Mouse (Mus musculus) brain, embryonic 18.5 days (tissue): ENCODE data around the gene Mansc4.

Source experiments
- DNase-seq: peaks from one replicate; pipeline ENCODE4 v3.0.0-alpha.2; 2012; ENCODE audit warnings: low read depth, low spot score

Mansc4 gene

DNA sequence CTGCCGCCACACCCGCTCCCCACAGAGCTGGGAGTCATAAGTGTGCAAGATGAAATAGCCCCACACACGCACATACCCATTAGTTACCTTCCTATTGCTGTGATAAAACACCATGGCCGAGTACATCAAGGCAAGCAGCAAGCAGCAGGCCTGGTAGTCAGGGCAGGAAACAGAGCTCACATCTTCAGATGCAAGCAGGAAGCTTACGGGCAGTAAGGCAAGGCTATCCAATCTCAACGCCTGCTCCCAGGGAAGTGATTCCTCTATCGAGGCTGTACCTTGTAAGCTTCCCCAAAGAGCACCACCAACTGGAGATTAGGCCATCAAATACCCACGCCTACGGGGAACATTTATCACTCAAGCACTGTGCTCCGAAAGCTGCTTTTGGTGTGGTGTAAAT is 6.9 kb downstream of the Mansc4 start:
- DNase-seq, result no peak

DNA sequence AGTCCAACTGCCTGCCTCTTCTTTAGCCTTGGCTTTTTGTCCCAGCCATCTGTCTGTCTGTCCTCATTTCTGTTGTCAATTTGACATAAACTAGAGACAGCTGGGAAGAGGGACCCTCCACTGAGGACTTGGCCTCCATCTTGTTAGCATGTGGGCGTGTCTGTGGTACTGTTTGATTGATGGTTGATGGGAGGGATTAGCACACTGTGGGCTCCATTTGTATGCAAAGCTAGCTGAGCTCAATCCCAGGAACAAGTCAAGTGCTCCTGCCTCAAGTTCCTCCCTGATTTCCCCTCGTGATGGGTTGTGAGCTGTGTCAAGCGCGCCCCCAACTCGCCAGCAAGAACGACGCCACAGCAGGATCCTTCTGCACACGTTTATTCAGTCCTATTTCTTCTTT is 10.0 kb downstream of the Mansc4 start:
- no peak for DNase-seq

DNA sequence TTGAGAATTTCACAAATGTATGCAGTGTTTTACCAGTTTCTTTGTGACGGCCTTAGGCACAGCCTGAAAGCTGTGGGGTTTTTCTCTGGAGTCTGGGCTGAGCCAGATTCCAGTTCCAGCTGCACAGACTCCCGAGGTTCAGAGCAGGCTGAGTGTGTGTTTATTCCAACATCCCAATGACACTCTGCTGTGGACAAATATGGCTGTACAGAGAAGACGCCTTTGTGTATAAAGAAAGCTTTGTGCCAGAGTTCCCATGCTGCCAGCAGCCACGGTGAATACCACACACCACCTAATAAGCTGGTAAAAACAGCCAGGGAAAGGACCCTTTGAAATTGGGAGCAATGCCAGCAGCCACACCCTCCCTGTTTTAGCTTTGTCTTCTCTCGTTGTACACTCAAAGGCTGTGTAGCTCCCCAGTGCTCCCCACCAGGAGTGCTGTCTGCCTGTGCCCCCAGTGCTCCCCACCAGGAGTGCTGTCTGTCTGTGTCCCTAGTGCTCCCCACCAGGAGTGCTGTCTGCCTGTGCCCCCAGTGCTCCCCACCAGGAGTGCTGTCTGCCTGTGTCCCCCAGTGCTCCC is 10.9 kb downstream of the Mansc4 start:
- DNase-seq, result no peak

DNA sequence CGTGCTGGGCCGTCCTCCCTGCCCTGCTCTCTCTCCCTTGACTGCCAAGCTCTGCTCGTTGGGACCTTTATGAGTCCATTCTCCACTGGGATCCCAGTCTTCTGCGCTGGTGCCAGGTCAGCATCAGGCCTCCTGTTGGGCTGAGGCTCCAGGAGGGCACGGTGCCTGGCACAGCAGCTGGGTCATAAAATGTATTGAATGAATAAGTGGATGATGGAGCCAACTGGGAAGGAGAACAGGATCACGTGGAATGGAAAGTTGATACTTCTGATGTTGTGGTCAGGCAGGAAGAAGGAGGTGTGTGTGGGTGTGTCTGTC is 21.9 kb downstream of the Mansc4 start:
- no peak for DNase-seq

DNA sequence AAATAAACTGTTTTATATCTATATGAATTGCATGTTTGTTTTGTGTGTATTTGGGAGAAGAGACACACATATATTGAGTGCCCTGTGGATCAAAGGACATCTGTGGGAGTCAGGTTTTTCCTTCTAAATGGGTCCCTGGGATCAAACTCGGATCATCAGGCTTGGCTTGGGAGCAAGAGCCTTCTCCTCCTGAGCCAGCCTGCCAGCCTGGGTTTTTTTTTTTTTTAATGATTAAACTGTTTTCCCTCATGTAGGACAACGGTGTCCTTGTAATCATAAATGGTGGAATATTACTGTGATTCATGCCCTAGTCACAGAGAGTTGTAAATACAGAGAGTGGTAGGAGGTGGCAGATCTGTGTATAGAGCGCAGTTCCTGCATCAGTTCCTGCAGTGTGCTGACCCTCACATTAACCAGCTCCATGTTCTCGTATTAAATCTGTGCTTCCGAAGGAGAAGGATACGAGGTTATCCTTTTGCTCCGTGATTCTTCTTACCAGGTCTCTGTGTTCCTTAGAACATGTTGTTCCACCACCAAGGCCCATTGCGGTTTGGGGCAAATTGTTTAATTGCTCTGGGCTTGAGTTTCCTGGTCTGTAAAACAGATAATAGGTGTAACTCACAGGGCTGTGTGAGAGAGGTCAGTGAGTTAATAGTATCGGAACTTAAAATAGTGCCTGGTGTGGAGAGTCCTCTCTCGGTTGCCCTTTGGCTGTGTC is 22.4 kb downstream of the Mansc4 start:
- DNase-seq, result no peak

GRCm38 (mm10) chr6:147062694-147063093 is 24.1 kb downstream of the Mansc4 start:
- no peak for DNase-seq

- no peak for DNase-seq
Measured at GRCm38 (mm10) chr6:147062034-147062433, 24.8 kb downstream of the Mansc4 start.

GRCm38 (mm10) chr6:147061630-147062029 is 25.2 kb downstream of the Mansc4 start:
- no peak for DNase-seq

GRCm38 (mm10) chr6:147059326-147059725 is 27.5 kb downstream of the Mansc4 start:
- no peak for DNase-seq

DNA sequence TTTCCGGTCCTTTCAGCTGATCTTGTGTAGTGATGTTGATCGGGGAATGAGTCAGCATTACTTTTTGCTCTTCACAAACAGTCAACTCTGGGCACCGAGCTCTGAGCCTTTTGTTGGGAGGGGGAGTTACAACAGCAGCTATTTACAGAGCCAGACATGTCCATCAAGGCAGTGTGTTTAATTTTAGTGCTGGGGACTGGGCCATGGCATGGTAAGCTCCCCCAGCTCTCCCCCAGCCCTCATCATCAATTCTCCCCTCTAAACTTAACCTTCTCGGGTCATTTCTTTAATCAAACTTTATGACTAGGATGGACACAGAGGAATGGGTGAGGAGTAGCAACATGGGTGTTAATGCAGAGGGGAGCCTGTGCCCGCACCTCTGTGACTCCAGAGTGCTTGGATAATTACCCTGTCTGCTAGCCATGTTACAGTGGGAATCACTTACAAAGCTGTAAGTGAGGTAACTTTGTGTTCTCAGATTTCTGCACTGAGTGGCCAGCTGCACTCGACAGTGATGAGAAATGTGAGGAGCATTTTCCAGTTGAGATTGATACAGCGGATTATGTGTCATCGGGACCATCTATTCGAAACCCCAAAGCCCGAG is 31.4 kb downstream of the Mansc4 start:
- no peak for DNase-seq

- DNase-seq, result peak; percentile 20
Measured at GRCm38 (mm10) chr6:147053785-147054646, 32.8 kb downstream of the Mansc4 start.

DNA sequence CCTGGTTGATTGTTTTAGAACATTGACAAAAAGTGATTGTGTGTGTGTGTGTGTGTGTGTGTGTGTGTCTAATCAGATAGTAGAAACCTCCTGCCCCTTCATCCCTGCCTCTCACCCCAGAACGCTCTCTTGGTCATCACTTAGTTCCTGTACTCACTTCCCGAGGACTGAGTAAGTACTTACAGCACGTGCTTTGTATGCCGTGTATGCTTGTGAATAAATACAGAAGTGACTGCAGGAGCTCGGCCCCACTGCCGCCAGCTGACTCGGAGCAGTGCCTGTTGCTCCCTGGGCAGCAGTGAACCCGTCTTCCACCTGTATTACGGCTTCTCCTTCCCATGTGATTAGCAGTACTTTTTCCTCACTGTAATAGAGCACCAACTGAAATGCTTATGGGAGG is 34.4 kb downstream of the Mansc4 start:
- DNase-seq, result no peak

DNA sequence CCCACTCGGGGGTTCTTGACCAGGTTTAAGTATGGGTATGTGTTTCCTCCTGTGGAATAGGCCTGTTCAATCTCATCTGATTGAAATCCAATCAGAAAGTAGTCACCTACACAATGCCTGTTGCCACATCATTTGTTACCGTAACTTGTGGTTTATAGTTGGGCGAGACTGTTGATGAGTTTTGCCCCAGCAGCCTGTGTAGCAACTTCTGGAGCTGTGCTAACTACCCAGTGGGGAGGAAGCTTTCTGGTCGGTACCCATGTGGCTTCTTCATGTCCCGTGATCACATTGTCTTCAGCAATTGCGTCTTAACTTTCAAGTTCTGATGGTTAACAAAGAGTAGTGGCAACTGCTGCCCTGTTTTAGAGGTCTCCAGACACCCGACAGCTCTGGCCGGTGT is 35.2 kb downstream of the Mansc4 start:
- DNase-seq, result no peak

DNA sequence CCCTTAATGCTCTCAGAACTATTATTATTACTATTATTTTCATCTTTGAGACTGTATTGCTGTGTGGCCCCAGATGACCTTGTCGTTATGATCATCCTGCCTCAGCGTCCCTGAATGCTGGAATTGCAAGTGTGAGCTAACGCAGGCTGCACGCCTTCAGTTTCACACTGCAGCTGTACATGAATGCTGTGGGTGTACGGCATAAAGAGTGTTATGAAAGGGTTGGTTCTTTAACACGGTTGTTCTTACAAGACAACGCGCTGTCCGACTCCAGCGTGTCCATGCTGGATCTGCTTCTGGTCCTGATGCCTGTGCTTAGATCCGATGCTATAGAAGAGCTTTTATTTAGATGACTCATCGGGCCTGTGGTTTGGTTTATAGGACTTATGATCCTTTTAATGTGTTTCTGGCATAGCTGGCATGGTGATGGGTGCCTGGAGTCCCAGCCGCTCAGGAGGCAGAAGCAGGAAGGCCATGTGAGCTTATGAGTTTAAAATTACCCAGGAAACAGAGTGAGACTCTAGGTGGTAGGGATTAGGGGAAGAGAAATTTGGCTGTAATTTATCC is 37.5 kb downstream of the Mansc4 start:
- DNase-seq, result no peak

DNA sequence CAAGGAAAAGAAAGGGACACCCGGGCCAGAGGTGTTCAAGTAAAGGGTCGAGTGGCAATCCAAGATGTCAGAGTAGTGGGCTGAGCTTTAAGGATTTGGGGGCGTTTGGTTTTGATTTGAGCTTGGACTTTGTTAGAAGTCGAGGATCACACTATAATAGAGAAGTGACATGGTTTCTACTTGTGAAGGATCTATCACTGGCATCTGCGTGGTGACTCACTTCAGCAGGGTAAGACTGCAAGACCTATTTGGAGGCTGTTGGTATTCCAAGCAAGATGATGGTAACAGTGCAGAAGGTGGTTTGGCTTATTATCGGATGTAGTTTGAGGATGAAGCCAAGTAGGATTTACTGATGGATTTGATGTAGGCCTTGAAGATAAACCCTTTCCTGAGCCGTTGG is 43.2 kb downstream of the Mansc4 start:
- no peak for DNase-seq

DNA sequence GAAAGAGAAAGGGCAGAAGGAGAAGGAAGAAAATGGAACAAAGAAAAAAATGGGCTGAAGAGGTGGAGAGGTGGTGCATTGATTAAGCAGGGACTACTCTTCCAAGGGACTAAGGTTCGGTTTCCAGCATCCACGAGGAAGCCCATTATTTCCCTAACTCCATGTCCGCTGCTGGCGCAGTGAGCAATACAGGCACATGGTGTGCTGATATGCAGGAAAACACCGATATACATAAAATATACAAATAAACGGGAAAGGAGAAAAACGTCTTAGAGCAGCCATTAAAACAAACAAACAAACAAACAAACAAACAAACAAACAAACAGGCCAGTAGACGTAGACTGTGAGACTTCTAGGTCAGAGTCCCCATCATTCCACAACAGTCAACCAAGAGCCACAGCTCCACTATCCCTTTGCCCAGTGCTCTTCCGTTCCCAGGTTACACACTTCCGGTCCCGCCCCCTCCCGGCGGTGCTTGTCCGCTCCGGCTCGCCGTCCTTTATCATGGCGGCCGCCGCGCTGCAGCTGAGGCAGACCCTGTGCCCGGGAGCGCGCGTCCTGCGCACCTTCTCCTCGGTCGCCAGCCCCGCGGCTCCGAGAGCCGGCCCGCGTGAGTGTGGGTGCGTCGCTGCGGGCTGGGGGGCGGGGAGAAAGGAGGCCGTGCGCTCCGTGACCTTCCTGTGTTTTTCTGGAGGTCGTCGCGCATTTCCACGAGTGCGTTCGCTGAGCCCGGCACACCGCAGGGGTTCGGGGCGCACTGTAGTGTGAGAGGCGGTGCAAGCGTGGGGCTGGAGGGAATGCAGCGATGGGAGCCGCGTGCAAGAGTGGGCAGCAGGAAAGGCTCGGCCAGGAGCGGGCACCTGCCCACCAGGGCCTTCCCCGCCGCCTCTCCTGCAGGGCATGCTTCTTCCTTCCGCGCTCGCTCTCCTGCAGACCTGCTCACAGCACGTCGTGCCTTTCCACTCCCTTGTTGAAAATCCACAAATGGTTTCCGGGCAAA is 44.2 kb downstream of the Mansc4 start, which contains the start of gene Mrps35:
Mrps35 (plus strand) TSS at position 474 of the 1,000 bp plus-strand sequence.
- DNase-seq, result peak; percentile 78

GRCm38 (mm10) chr6:147032303-147032925 is 54.4 kb downstream of the Mansc4 start, which contains the start of gene Rep15:
TSS of gene Rep15 (plus strand) at chr6:147032584.
- no peak for DNase-seq

DNA sequence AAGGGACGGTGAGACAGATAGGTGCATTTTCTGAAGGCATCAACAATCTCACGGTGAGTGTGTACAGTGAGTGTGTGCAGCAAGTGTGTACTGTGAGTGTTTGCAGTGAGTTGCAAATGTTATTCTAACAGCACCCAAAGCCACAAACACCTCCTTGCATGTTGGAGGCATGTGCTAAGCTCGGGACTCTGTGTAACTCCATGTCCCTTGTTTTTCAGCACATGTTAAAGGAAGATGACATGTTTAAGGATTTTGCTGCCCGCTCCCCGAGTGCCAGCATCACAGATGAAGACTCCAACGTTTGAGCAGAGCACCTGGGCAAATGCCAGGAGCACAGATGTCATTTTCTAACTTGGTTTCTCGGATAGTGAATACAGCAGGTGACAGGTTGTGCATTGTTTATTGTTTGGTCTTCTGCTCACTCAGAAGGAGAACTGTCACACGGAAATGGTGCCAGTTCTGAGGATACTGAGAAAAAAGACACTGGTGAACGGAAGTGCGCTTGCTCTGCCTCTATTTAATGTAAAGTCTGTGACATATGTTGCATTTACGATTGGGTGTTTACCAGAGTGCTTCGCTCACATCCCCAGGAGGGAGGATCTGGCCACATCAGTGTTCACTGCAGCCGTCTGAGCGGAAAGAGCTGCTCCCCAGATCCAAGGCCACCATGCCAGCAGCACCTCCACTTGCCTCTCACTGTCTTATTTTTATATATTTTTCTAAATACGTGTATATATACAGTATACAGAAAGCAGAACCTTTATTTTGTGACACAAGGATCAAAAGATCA is 56.5 kb downstream of the Mansc4 start:
- no peak for DNase-seq

DNA sequence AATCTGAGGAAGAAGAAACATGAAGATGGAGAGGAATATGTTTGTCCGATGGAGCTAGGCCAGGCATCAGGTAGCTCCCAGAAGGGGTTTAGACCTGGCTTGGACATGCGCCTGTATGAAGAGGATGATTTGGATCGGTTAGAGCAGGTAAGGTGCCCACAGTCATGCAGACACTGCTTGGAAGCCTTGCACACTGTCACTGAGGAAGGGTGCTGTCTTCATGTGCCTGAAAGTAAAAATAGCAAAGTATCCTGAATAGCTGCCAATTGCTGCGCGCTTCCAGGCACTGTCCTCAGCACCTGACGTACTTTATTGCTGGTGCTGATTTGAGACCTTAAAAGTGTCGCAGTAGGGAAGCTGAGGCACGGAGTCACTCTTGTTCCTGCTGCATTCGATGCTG is 57.2 kb downstream of the Mansc4 start:
- DNase-seq, result no peak
